Mouse (Mus musculus) effector memory CD4-positive, alpha-beta T cell, adult 5 months (primary cell): ENCODE results near the gene Tmem269. TPM values are rescaled to one million over a fixed set of nuclear protein-coding genes. Genes with fewer than 3 reads are reported as not detected.

Source experiments
- polyA plus RNA-seq: library from polyadenylated mRNA; unstranded; fragments of 100-300 nt; shearing (Covaris generic); gene quantifications from one replicate; pipeline ENCODE4 v1.2.1, GENCODE M21; 2017

Tmem269 gene
- 0.30 TPM for polyA plus RNA-seq

GRCm38 (mm10) chr4:119218169-119218568, at the start of gene Tmem269:
Gene Tmem269, minus strand, starts transcription at chr4:119218217.

GRCm38 (mm10) chr4:119255351-119255750, 37.3 kb upstream of the Tmem269 start, which contains the start of gene Cldn19:
Gene Cldn19, plus strand, starts transcription at chr4:119255414.

GRCm38 (mm10) chr4:119232410-119233255, 14.6 kb upstream of the Tmem269 start, which contains the start of the genes AU022252 and P3h1:
Gene AU022252, minus strand, starts transcription at chr4:119232712.
Gene P3h1, plus strand, starts transcription at chr4:119232915.

GRCm38 (mm10) chr4:119194909-119195581, 23.0 kb downstream of the Tmem269 start, which contains the start of gene Svbp:
Gene Svbp, plus strand, starts transcription at chr4:119195306.

GRCm38 (mm10) chr4:119189864-119190263, 28.2 kb downstream of the Tmem269 start, which contains the start of gene Ermap:
Gene Ermap, minus strand, starts transcription at chr4:119190011.

GRCm38 (mm10) chr4:119173851-119174453, 44.1 kb downstream of the Tmem269 start, which contains the start of gene Zfp691:
Gene Zfp691, minus strand, starts transcription at chr4:119174195.

Other genes starting within 250 kb of the Tmem269 start
- 84.2 TPM for gene Slc2a1, start 109.5 kb downstream of the Tmem269 start, polyA plus RNA-seq
- gene Zfp691, start 44.0 kb downstream of the Tmem269 start, polyA plus RNA-seq, result 0.81 TPM
- gene Ermap, start 28.2 kb downstream of the Tmem269 start, polyA plus RNA-seq, result 0.97 TPM
- 30.4 TPM for gene Svbp, start 22.9 kb downstream of the Tmem269 start, polyA plus RNA-seq
- 10.7 TPM for gene AU022252, start 14.5 kb upstream of the Tmem269 start, polyA plus RNA-seq
- gene P3h1, start 14.7 kb upstream of the Tmem269 start, polyA plus RNA-seq, result 2.7 TPM
- not detected for gene Cldn19, start 37.2 kb upstream of the Tmem269 start, polyA plus RNA-seq
- 441 TPM for gene Ybx1, start 76.4 kb upstream of the Tmem269 start, polyA plus RNA-seq
- gene Ppih, start 102.3 kb upstream of the Tmem269 start, polyA plus RNA-seq, result 21.9 TPM
- 1.6 TPM for gene Ccdc30, start 197.3 kb upstream of the Tmem269 start, polyA plus RNA-seq
- gene Ppcs, start 204.2 kb upstream of the Tmem269 start, polyA plus RNA-seq, result 11.3 TPM
- not detected for gene Zmynd12, start 204.6 kb upstream of the Tmem269 start, polyA plus RNA-seq